Mouse (Mus musculus): ENCODE results near the gene Ugt2a3.
A peak's percentile ranks its signal among the peaks of the same experiment; 100 is the strongest.
"Not testable (repeated sequence)": the region's sequence is repeated elsewhere in the genome, so short reads cannot be mapped to it uniquely, and the experiment has no call there.

Ugt2a3 gene

GRCm38 (mm10) chr5:87336961-87337697, at the start of gene Ugt2a3:
Gene Ugt2a3, minus strand, starts transcription at chr5:87337195.
- no peak for DNase-seq

DNA sequence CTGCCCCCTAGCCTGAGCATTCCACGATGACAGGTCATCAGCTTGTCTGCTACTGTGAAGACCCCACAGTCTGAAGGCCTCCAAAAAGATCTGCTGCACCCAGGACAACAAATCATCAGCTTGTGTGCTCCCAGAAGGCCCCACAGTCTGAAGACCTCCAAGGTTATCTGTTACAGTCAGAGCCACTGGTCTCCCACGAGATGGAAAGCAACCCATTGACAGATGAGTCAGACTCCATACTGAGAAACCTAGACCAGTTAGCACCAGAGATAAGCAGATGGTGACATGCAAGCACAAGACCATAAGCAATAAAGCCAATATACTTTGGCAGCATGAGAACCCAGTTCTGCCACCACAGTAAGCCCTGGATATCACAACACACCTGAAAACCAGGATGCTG, 43.2 kb upstream of the Ugt2a3 start:
- no peak for DNase-seq

DNA sequence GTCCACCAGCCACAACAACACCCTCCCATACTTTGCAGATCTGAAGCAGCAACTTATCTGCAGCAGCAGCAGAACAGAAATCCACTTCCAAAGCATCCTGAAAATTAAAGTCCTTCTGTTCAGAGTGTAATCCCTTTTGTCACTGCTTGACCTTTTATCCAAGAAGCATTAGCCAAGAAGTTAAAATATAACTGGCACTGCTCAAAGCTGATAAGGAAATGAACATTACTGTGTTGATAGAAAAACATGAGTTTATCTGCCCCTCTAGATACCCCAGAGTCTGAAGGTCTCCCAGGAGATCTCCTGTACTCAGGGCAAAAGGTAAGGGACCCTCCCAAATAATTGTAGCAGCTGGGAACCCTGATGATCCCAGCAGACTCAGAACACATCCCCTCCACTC, 42.8 kb upstream of the Ugt2a3 start:
- DNase-seq, result no peak

- DNase-seq, result no peak
Observed at GRCm38 (mm10) chr5:87375874-87376383, 38.9 kb upstream of the Ugt2a3 start.

DNA sequence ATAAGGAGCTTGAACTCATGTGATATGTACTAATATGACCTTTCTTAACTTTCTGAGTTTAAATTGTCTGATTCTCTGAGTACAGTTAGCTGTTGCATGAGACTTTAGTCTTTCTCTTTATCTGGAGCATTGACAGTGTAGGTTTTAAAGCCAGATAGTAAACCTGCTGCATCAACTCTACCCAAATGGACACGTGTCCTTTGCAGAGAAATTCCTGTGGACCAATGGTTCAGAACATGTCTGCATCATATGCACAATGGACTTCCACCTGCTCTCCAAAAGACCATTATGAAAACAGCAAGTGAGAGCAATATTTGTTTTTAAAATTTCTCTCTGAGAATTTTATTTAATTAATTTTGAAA, 36.5 kb upstream of the Ugt2a3 start:
- DNase-seq, result no peak

DNA sequence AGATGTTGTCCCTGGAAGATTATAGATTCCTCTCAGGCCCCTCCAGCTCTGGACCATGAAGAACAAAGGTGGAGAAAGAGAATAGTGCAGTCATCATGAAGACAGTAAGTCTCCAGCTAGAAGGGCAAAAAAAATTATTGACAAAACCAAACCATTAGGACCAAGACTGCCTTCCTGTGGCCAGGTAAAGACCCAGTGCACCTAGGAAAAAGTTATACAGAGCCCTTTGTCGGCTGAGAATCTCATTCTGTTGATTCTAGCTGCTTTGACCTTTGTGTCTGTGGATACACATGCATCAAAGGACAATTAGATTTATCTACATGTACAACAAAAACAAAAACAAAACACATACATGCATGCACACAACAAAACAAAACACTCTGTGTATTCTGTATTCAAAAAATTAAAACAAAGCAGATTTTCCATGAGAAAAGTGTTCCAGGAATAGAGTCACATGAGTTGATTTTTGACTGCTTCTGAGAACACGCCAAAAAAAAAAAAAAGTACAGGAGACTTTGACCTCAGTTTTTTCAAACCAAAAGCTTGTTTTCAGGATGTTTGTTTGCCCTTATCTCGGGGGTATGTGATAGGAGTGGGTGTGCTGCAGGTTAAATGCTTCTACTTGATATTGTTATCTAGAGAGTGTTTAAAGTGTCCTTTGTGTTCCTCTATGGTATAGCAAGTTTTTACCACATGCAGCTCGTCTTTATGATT, 36.0 kb upstream of the Ugt2a3 start:
- DNase-seq, result not testable (repeated sequence)

- DNase-seq, result no peak
Observed at GRCm38 (mm10) chr5:87350350-87350749, 13.4 kb upstream of the Ugt2a3 start.

DNA sequence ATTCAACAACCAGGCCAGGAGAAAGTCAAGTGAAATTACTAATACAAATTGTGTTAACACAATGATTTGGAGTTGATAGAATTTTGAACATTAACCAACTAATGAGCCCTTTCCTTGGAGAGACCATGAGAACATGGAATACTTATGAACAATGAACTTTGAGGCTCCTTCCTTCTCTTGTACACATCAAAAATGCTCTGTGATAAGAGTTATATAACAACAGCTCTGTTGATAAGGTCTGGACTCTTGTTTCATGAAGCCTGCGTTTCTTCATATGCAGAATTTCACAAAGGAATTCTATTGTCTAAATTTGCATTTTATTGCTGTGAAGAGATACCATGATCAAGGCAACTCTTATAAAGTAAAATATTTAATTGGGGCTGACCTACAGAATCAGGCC, 12.2 kb upstream of the Ugt2a3 start:
- not testable (repeated sequence) for DNase-seq

DNA sequence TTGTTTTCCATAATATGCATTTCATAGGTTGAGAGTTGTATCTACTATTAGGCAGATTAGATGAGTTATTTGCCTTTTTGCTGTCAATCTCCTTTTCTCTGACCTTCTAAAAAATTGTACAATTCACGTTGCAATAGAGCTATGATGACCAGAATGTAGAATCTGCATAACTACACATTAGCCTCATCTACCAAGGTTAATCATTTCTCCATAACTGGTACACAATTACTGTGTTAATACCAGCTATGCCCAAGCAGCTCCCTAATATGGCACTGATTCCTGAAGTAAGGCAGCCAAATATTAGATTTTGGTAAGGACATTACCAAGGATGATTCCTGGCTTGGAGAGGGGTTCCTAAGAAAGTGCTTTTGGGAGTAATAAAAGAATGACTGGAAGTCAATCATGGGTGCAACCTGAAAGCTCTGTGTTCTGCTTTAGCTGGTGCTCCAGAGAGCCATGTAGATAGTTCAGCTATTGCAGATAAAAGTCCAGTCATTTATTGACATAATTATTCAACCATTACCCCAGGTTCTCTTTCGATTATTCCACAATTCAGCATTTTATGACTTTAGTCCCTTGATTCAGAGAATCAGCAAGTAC, 10.6 kb upstream of the Ugt2a3 start:
- DNase-seq, result not testable (repeated sequence)

DNA sequence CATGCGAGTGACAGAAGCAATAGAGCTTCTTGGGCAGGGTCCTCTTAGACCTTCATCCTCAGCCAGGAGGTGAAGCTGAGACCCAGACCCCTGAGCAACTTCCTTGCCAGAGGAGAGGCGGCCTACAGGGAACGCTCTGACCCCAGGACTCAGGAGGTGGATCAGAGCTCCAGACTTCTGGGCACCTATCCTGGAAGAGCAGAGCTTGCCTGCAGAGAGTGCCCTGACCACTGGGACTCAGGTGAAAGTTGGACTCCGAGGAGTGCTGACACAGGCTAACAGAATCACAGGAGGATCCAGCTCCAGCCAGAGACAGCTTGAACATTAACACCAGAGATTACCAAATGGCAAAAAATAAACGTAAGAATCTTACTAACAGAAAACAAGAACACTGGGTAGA, 3.5 kb upstream of the Ugt2a3 start:
- DNase-seq, result no peak

DNA sequence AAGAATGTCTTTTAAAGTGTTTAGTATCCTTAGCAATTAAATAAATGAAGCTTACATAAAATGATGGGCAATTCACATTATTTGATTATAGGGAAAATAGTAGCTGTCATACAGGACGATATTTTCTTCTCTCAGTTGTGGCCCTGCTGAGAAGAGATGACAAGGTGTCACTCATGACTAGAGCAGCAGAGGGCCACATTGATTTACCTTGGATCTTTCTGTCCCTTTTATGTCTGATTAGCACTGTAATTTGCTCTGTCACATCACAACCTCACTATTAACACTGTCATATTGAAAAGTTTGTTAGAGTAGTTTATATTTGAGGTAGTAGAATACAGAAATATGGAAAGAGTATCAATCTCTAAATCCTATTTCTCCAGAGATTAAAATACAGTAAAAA, 1.8 kb downstream of the Ugt2a3 start:
- DNase-seq, result no peak

GRCm38 (mm10) chr5:87333584-87333983, 3.4 kb downstream of the Ugt2a3 start:
- peak; percentile 54 for DNase-seq

DNA sequence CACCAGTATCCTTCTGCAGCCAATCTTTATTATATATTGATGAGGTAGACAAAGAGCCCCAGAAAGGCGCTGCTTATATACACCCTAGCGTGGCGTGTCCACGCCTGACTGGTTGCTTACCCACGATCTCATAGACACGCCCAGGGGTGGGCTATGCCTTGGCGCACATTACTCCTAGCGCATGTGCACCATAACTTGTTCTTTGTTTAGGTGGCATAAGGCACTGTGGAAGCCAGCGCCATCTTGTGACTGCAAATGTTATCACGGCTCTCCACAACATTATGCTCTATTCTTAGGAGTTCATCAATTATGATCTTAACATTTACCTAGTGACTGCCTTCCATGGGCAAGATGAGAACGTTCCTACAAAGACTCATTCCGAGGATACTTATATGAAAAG, 25.6 kb downstream of the Ugt2a3 start:
- DNase-seq, result no peak

DNA sequence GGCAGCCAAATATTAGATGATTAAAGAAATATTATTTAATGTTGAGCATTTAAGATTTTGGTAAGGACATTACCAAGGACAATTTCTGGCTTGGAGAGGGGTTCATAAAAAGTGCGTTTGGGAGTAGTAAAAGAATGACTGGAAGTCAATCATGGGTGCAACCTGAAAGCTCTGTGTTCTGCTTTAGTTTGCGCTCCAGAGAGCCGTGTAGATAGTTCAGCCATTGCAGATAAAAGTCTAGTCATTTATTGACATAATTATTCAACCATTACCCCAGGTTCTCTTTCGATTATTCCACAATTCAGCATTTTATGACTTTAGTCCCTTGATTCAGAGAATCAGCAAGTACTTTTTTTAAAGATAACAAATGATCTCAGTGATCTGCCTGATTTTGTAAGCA, 50.8 kb downstream of the Ugt2a3 start:
- not testable (repeated sequence) for DNase-seq

DNA sequence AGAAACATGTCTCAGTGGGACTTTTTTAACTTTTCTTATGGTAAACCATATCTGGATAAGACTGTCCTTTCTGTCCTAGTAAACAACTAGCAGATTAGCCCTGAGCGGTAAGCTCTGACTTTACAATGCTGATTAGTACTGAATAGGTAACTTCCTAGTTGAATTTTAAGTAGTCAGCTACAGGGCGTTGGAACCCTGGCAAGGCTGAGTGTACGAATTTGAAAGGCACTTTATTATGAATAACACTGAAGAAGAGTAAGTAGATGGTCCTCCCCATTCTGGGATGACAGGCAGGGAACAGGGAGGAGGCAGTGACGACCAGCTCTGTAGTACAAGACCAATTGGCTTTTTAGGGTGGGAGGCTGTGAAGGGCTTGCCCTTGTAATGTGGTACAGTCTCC, 61.0 kb downstream of the Ugt2a3 start:
- not testable (repeated sequence) for DNase-seq

DNA sequence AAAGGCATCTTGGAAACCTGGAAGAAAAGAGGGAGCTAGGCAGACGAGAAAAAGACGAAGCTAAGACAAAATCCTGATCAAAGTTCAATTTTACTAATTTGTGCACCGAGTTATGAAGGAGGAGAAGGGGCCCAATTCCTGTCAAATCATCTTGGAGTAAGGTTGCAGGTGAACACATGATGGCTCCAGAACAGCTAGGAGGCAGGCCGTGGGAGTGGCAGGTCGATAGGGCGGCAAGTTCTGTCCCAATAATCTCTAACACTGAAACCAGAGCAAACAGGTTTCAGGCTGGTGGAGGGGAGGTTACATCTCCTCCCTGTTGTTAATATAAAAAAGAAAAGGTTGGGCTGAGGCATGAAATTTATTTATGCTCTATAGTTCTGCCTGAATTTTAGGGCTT, 61.4 kb downstream of the Ugt2a3 start:
- DNase-seq, result no peak
